Mouse (Mus musculus): ENCODE measurements around the gene Clcnkb.

The Clcnkb gene

DNA sequence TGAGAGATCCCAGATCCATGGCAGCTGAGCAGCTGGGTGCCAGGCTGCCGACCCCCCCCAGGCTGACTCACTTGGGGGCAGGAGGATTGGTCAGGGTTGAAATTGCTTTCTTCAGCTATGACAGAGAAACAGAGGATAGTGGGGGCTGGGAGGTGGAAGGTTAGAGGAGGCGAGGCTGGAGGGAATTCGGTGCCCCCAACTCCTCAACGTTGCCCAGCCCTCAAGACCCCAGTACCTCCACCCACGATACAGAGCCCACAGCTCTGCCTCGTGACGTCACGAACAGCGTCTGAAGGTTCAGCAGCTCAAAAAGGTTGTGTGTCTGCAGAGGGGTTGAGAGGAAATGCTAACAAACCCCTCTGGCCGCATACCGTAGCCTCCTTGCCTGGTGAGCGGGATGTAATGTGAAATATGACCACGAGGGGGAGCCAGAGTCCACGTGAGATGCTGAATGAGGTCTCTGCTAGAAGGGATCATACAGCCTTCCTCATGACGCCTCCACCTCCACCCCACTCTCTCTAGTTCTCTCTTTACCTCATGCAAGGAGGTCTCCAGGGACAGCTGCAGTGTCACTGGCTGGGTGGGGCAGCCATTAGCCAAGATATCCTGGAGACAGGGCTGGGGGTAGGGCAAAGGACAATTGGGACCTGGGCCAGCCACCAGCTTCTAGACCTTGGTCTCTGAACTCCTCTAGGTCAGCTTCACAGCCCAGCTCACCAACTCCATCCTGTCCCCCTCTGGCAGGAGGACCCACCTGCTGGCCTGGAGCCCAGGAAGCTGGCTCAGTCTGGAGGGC lies 11.1 kb downstream of the Clcnkb start:
- peak; percentile 79 for DNase-seq

DNA sequence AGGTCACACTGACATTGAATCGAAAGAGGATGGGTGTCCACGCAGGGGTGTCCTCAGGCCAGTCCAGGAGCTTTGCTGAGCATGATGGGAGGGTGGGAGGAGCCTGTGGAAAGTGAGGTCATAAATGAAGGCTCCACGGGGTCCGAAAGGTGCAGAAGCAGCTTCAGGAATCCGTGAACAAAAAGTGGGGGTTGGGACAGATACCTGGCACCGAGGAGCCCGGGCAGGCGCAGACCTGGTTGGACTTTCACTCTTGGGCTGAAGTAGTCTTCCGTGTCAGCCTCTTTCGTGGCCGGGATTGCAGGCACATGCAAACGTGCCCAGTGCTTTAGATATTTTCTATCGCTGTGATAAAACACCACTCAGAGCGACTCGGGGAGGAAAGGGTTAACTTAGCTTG lies 15.6 kb downstream of the Clcnkb start:
- no peak for DNase-seq

DNA sequence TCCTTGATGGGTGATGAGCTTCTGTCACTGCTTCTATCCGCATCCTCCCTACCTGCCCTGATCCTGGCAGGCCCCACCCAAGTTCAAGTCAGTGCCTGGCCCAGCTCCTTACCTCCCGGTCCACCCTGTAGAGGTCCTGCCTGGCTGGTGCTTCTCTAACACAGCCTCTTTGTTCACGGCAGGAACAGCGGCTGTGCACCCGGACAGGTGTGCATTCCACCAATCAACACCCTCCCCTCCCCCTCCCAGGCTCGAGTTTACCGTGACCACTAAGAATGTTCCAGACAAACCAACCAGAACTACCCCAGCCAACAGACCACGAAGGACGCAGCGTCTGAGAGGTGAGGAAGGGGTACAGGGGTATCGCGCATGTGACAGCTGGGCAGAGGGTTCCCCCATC lies 17.3 kb downstream of the Clcnkb start, which contains the start of gene Clcnka:
Clcnka (minus strand) TSS at position 180 of the 400 bp plus-strand sequence.
- no peak for DNase-seq

DNA sequence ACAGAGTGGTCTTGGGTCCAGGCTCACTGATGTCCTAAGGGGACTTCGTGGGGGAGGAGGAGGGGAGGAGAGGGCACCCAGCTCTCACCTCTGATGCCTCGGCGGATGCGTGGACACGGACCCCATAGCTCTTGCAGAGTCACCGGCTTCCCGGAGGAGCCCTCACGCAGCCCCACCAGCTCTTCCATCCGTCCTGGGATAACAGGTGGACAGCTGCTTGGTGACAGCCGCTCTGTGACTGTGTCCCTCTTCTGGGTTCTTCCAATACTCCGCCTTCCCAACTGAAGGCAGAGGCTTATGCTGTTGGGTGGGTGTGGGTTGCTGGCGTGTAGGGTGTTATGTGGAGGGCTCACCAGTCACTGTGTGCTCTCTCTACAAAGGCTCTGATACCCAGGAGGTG lies 18.0 kb downstream of the Clcnkb start:
- DNase-seq: no peak

DNA sequence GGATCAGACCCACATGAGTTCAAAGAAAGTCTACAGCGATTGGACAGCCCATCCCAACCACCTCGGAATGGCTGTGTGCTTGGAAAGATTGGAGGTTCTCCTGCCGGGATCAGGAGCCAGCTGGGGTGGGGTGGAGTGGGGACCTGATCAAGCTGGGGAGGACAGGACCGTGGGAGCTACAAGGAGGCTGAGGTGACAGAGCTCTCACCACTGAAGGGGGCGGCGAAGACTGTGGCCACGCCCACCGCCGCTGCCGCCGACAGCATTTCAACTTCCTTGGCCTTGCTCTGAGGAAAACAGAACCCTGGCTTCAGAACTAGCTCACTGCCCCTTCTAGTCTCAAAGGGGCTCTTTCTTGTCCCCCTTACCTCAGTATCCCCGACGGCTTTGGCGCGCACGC lies 21.1 kb downstream of the Clcnkb start:
- DNase-seq: no peak

DNA sequence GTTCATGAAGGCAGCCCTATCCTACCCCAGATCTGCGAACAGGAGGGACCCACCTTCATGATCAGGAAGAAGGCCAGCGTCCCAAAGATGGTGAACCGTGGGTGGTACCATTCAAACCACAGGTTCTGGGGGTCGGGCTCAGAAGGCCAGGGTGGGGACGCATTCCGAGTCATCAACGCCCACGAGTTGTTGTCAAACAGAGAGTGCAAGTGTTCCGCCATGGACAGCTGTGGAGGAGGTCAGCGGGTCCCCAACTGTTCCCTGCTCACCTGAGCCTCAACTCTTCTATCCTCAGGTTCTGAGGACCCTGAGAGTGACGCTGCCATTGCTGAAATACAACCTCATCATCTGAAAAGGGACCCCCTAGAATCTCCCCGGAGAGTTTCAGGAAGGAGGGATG lies 24.5 kb downstream of the Clcnkb start:
- no peak for DNase-seq

DNA sequence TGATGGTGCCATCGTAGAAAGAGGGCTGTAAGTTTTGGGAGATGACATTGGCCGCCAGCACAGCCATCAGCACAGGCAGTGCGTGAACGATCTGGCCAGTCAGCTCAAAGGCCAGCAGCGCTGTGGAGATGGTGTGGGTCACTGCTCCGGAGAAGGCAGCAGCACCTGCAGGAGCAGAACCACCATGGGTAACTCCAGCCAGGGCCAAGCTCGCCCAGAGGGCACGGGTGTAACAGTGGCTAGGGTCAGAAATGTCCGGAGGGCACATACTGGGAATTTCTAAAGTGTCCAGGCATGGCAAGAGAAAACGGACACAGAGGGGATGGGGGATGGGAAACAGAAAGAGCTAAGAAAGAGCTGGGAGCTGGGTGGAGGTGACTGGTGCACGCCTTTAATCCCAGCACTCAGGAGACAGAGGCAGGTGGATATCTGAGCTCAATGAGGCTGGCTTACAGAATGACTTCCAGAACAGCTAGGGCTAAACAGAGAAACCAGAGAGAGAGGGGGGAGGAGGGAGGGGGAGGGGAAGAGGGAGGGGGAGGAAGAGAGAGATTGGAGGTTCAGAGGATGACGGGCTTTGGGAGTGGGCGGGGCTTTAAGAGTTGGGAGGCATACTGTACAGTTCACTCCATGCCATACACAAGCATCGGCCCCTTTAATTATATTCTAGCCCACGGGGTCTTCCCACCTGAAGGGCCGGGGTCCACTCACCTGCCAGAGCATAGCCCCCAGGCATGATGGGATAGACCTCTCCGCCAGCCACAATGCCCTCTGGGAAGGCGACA lies 26.3 kb downstream of the Clcnkb start:
- no peak for DNase-seq

DNA sequence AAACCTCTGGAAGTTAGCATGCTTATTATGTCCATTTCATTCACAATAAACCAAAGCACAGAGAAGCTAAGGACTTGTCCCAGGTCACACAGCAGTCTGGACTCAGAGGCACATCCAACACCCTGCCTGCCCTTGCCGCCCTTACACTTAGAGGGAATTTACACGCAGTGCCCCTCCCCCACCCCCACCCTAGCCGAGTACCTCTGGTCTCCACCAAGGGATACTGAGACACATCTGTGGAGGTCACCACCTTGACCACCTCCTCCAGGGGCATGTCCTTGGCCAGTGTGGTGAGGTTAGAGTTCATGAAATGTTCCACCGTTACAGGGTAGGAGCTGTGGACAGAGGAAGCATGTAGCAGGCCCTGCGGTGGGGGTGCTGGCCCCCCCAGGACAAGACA lies 27.9 kb downstream of the Clcnkb start:
- DNase-seq: no peak

DNA sequence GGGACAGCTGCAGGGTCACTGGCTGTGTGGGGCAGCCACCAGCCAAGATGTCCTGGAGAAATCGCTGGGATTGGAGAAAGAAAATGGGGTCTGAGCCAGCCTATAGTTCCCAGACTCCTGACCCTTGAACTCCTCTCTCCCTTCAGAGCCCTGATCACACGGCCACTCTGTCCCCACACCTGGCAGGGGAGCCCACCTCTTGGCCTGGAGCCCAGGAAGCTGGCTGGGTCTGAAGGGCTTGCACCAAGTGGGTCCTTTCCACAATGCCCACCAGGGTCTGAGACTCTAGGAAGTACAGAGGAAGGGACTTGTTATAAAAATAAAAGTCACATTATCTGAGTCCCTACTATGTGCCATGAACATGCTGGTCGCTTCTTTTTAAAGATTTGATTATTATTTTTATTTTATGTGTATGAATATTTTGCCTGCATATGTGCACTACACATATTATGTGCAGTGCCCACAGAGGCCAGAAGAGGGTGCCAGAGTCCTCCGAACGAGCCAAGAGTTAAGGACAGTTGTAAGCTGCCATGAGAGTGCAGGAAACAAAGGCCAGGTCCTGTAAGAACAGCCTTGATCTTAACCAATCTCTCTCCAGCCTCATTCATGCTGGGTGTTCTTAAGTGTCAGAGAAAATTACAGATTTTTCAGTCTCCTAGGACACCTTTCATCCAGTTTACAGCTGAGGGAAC lies 28.6 kb downstream of the Clcnkb start:
- peak; percentile 68 to 76 for DNase-seq

DNA sequence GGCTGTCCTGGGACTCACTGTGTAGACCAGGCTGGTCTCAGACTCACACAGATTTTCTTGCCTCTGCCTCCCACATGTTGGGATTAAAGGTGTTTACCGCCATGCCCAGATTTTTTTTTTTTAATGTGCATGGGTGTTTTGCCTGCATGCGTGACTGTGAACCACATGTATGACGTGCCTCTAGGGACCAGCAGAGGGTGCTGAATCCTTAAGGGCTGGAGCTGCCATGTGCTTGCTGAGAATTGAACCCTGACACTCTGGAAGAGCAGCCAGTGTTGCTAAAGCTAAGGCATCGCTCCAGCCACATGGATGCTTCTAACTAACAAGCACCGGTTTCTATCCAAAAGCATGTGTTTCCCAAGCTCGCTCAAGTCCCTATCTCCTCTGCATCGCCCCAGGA lies 29.7 kb downstream of the Clcnkb start:
- no peak for DNase-seq

DNA sequence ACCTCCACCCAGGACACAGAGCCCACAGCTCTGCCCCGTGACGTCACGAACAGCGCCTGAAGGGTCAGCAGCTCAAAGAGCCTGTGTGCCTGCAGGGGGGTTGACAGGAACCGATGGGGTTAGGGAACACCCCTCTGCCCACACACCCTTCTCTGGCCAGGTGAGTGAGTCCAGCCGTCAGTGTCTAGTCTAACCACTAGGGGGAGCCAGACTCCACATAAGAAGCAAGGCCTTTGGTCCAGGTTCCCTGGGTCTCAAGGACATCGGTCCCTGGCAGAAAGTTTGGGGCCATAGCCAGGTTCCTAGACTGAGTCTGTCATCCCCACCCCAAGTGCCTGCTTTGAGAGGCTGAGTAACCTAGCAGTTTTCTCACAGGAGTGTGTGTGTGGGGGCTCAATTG lies 30.5 kb downstream of the Clcnkb start:
- peak; percentile 32 to 54 for DNase-seq

DNA sequence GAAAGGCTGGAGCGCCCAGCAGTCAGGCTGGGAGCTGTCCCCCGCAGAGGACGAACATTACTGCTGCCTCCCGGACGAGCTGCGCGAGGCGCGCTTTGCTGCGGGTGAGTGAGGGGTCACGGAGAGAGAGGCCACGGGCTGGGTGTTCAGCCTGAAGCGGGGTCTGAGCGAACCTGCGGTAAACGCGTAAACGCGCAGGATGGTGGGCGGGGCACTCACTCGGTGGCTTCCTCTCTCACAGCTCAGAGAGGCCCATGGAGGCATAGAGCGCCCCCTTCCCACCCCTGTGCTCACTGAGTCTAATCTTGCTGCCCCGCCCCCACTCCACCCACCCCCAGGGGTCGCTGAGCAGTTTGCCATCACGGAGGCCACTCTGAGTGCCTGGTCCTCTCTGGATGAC lies 33.4 kb downstream of the Clcnkb start:
- no peak for DNase-seq

DNA sequence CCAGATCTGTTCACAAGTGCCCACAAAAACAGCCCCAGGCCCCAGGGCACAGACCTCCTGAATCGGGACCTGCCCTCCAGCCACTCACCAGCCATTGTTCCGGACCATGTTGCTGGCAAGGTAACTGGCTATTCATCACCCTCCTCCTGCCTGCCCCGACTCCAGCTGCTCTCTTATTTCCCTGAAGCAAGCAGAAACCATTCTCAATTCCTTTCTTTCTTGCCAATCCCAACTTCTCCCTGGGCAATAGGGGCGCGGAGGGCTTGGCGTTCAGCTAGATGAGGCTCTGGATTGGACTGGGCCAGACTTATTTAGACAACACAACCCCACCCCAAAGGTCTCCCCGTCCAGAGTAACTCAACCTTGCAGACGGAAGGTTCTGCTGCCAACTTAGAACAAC lies 36.1 kb downstream of the Clcnkb start:
- no peak for DNase-seq

DNA sequence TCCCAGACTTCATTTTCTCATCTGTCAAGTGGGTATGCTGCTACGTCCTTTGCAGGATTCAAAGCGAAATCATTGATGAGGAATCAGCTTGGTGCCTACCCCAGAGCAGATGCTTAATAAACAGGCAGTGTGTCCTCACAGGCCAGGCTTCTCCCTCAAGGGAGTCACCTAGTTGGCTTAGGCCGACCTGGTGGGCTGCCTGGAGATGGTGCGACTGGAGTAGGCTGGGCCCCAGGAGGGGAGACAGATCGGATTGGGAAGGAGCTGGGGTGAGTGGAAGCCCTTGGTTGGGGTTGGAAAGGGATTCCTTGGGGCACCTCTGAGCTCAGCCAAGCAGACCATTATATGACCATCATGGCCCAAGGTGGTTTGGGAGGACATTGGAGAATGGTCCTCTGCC lies 43.4 kb downstream of the Clcnkb start:
- DNase-seq: no peak

DNA sequence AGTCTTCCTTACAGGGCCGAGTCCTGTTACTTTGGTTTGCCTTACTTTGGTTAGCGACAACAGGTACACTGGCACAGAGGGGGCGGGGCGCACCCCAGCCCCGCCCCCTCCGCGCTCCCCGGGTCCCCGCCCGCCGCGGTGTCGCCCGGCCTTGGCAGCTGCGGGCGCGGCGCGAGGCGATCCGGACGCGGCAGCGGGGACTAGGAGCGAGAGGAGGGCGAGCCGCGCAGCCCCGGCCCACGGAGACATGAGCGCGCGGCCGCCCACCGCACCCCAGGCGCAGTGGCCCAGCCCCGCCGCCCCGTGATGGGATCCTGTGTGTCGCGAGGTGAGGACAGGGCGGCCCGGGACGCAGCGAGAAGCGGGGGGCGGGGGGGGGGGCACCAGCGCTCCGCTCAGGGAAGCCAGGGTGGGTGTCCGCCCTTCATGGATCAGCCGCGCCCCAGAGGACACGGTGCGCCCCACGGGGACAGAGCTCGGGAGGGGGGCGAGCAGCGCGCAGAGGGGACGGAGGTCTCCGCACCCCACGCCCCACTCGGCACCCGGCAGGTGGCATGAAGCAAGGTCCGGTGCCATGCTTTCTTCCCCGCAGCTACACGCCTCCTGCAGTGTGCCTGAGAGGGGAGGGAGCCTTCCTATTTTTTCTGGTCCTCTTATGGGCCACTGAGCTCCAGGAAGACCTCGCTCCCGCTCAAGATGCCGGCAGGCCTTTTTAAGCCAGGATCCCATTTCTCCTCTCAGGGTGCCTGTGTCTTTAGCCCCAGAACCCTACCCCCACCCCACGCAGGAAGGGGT lies 47.6 kb downstream of the Clcnkb start, which contains the start of gene Fam131c:
Fam131c (plus strand) TSS at position 224 of the 795 bp plus-strand sequence.
- DNase-seq: peak in 1 of 2 experiments; percentile 44

DNA sequence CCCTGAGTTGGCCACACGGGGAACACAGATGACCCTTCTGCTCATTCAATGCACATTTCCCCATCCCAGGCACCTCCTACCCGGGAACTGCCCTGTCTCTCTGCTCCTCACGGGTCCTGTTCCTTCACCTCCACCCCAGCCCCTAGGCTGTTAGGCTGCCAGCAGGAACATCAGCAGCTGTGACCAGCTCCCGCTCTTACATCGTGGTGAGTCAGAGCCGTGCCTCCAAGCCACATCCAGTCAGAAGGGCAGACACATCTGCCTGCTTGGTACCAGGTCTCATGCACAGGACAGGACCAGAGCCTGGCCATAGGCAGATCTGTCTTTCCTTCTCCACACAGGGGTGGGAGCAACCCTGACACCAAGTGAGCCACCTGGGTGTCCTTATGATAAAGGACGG lies 49.9 kb downstream of the Clcnkb start:
- DNase-seq: no peak

DNA sequence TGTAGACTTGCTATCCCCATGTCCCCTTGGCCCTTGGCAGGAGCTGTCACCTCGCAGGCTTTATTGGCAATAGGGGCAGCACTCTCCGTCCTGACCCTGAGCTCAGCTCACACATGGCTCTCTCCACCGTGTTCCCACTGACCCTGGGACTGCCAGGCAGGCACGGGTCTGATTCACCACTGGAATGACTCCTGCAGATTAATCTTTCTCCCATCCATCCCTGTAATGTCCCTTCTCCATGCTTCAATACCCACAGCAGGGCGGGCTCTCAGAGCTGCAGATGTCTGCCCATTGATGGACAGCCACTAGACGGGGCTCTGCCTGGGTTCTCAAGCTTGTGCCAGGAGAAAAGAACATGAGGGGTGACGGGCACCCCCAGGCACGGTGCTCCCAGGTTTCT lies 50.7 kb downstream of the Clcnkb start:
- DNase-seq: no peak

DNA sequence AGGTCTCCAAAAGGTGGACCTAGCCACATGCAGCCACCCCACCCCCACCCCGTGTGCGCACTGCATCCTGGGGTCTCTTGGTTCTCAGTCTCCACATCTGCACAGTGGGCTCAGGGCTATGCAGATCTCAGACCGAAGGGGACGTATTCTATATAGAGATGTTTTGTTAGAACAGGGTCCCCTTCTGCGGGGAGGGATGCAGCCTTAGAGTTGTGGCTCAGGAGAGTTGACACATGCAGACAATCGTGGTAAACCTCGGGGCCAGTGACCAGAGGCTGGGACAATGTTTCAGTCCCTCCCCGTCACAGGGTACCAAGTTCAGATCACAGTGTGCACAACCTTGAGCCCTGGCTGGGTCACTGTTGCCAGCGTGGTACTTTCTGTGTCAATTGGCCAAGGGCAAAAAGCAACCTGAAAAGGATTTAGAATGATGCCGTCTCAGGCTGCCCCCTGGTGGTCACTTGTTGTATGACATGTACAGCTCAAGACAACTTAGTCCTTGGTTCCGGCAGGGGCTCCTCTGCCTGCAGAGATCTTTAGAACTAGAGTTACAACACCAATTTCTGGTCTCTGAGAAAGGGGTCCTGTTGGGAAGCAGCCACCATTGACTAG lies 52.8 kb downstream of the Clcnkb start:
- peak; percentile 72 to 78 for DNase-seq

DNA sequence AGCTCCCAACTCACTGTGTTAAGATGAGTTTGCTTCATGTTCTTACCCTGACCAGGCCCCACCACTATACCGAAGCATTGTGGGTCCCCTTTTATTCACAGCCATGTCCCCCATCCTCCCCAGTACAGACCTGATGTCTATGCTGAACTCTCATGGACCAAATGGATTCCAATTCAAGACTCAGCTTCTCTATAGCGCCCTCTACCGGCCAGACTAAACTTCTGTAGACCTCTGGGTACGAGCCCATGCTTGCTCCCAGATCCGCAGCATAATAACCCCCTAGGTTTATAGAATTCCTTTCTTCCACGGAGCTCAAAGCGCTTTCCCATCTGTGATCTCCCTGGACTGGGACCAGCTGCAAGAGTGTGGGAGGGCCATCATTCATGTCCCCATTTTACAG lies 55.0 kb downstream of the Clcnkb start:
- peak in 1 of 2 experiments; percentile 48 for DNase-seq

DNA sequence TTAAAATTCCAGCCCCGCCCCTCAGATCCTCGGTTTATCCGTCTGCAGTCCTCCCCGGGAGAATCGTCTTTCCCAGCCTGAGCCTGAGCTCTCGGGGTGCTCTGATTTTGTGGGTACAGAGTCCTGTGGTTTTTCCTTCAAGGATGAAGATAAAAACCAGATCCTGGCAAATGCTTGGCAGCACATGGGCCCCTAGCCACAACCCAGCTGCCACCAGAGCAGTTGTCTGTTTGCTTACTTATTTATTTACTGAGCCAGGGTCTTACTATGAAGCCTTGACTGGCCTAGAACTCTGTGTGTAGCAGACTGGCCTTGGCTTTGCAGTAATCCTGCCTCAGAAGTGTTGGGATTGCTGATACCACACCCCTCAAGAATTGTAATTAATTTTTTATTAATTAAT lies 56.6 kb downstream of the Clcnkb start:
- DNase-seq: no peak

DNA sequence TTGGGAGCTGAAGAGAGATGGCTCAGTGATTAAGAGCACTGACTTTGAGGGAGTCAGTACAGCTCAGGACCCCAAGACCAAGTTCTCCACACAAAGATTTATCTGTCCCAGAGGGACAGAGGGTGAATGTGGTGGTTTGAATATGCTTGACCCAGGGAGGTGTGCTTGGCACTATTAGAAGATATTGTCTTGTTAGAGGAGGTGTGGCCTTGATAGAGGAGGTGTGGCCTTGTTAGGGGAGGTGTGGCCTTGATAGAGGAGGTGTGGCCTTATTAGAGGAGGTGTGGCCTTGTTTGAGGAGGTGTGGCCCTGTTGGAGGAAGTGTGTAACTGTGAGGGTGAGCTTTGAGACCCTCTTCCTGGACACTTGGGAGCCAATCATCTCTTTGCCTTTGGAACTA lies 58.0 kb downstream of the Clcnkb start:
- no peak for DNase-seq

Data from lung, adult 18-20 months (tissue).